Mouse (Mus musculus) brain, embryonic 14.5 days (tissue): ENCODE measurements at regions not wholly inside any gene's neighbourhood (a gene's known extent, or its start where the extent isn't known, plus 50 kb on each side); places are given as distances from the start of the nearest gene placed in this dataset.

ENCODE experiments used
- DNase-seq: peaks from one replicate; pipeline ENCODE4 v3.0.0-alpha.2; 2011; ENCODE audit warnings: low read depth
- CTCF ChIP-seq: fragments of 200-500 bp; IDR thresholded peaks from 2 replicates; pipeline ENCODE4 v1.5.1; 2012; ENCODE audit warnings: inconsistent platforms, mild to moderate bottlenecking, moderate library complexity, borderline replicate concordance; ENCODE audit not compliant: insufficient read depth, insufficient read length; ENCODE audit errors: extremely low read depth
- POLR2A ChIP-seq: fragments of 200-500 bp; IDR thresholded peaks from 2 replicates; pipeline ENCODE4 v1.6.1; 2012; ENCODE audit warnings: mild to moderate bottlenecking, inconsistent platforms, borderline replicate concordance; ENCODE audit not compliant: poor library complexity, insufficient read depth, insufficient read length, severe bottlenecking; ENCODE audit errors: extremely low read depth

- TF ChIP-seq CTCF (no peak), POLR2A (no peak)
- DNase-seq = no peak
Observed at GRCm38 (mm10) chr14:102902236-102902635, 80.2 kb downstream of the Kctd12 start.

GRCm38 (mm10) chr14:102898445-102898844, 84.0 kb downstream of the Kctd12 start:
- TF ChIP-seq POLR2A = no peak
- TF ChIP-seq CTCF = no peak
- no peak for DNase-seq

- TF ChIP-seq CTCF = no peak
- no peak for TF ChIP-seq POLR2A
- no peak for DNase-seq
Observed at GRCm38 (mm10) chr14:102897039-102897438, 85.4 kb downstream of the Kctd12 start.

GRCm38 (mm10) chr14:102896527-102896926, 85.9 kb downstream of the Kctd12 start:
- TF ChIP-seq CTCF (no peak), POLR2A (no peak)
- no peak for DNase-seq

- no peak for DNase-seq
- TF ChIP-seq POLR2A (no peak), CTCF (no peak)
Observed at GRCm38 (mm10) chr14:102893241-102893640, 89.2 kb downstream of the Kctd12 start.

GRCm38 (mm10) chr14:102891552-102891951, 90.9 kb downstream of the Kctd12 start:
- TF ChIP-seq POLR2A = no peak
- no peak for TF ChIP-seq CTCF
- peak; percentile 39 for DNase-seq

- DNase-seq = no peak
Observed at GRCm38 (mm10) chr14:102885240-102885598, 97.2 kb downstream of the Kctd12 start.

GRCm38 (mm10) chr14:102884539-102885239, 97.7 kb downstream of the Kctd12 start:
- TF ChIP-seq POLR2A (no peak), CTCF (no peak)
- DNase-seq = no peak

More at GRCm38 (mm10) chr14:102885240-102885598, 97.2 kb downstream of the Kctd12 start:
- no peak for TF ChIP-seq CTCF
- TF ChIP-seq POLR2A = no peak

GRCm38 (mm10) chr14:102883344-102884122, 98.9 kb downstream of the Kctd12 start:
- DNase-seq = peak; percentile 85
- TF ChIP-seq POLR2A (no peak), CTCF (no peak)

- TF ChIP-seq CTCF (no peak), POLR2A (no peak)
- no peak for DNase-seq
Observed at GRCm38 (mm10) chr14:102882281-102882680, 100.2 kb downstream of the Kctd12 start.

GRCm38 (mm10) chr14:102880658-102881083, 101.8 kb downstream of the Kctd12 start:
- TF ChIP-seq POLR2A (no peak), CTCF (no peak)
- DNase-seq = peak; percentile 26

GRCm38 (mm10) chr14:102878572-102878971, 103.9 kb downstream of the Kctd12 start:
- no peak for DNase-seq
- TF ChIP-seq CTCF = no peak
- no peak for TF ChIP-seq POLR2A

GRCm38 (mm10) chr14:102868160-102868559, 114.3 kb downstream of the Kctd12 start:
- no peak for DNase-seq
- TF ChIP-seq CTCF (no peak), POLR2A (no peak)
